Mouse (Mus musculus) heart, embryonic 11.5 days (tissue): ENCODE data around the gene Cyb5r1. TPM values are rescaled to one million over a fixed set of nuclear protein-coding genes. Genes with fewer than 3 reads are reported as not detected.
A peak's percentile ranks its signal among the peaks of the same experiment; 100 is the strongest.

Experiments
- ATAC-seq: fragments of 200-750 bp; cut with Nextera tagmentation; replicated peaks from 2 replicates; pipeline ENCODE4 v1.8.0; 2017; ENCODE audit warnings: moderate library complexity; ENCODE audit not compliant: insufficient number of reproducible peaks, low FRiP score, low TSS enrichment
- H3K27ac ChIP-seq: fragments of 300-500 bp; sonication (generic); 2 replicates; pipeline ENCODE4 v1.5.1; 2014; ENCODE audit warnings: mild to moderate bottlenecking, low read depth, low read length
- H3K27me3 ChIP-seq: fragments of 300-500 bp; sonication (generic); 2 replicates; pipeline ENCODE4 v1.6.1; 2014; ENCODE audit warnings: mild to moderate bottlenecking, low read length, mixed read lengths; ENCODE audit not compliant: control insufficient read depth, insufficient read depth
- H3K36me3 ChIP-seq: fragments of 300-500 bp; sonication (generic); 2 replicates; pipeline ENCODE4 v1.6.1; 2014; ENCODE audit warnings: mild to moderate bottlenecking, low read length, moderate library complexity, mixed read lengths; ENCODE audit not compliant: control insufficient read depth, insufficient read depth
- H3K4me1 ChIP-seq: fragments of 300-500 bp; sonication (generic); 2 replicates; pipeline ENCODE4 v1.6.1; 2014; ENCODE audit warnings: low read length; ENCODE audit not compliant: control insufficient read depth, insufficient read depth
- H3K4me2 ChIP-seq: fragments of 300-500 bp; sonication (generic); 2 replicates; pipeline ENCODE4 v1.6.1; 2014; ENCODE audit warnings: mild to moderate bottlenecking, moderate library complexity
- H3K4me3 ChIP-seq: fragments of 300-500 bp; sonication (generic); 2 replicates; pipeline ENCODE4 v1.5.1; 2014; ENCODE audit warnings: low read depth, low read length
- H3K9ac ChIP-seq: fragments of 300-500 bp; sonication (generic); 2 replicates; pipeline ENCODE4 v1.6.1; 2014; ENCODE audit warnings: mild to moderate bottlenecking, low read depth, low read length, moderate library complexity
- H3K9me3 ChIP-seq: fragments of 300-500 bp; sonication (generic); replicated peaks from 2 replicates; pipeline ENCODE4 v1.6.1; 2016; ENCODE audit warnings: low read length; ENCODE audit not compliant: control insufficient read depth
- WGBS: fragments of 180-500 bp; shearing (Covaris S2); extraction: QIAGEN DNeasy Blood & Tissue Kit; methylation state at CpG from one replicate; pipeline ENCODE4 v1.1.7; 2014; ENCODE audit not compliant: insufficient replicate concordance; 5-methylcytosine and 5-hydroxymethylcytosine counted together
- polyA plus RNA-seq: library from polyadenylated mRNA; unstranded; fragments of >200 nt; fragmentation: Nextera tagmentation; extraction: Ambion mirVana; gene quantifications from 2 replicates; pipeline ENCODE4 v1.2.1, GENCODE M21; 2014

Cyb5r1 gene
- 35.2 and 36.9 TPM in 2 replicates for polyA plus RNA-seq

- WGBS = 2% methylated on average over 43 of the region's 43 CpGs
These were observed at the start of gene Cyb5r1 for GRCm38 (mm10) chr1:134405509-134406413. Cyb5r1 (plus strand) TSS chr1:134405559.

GRCm38 (mm10) chr1:134357461-134357860 lies 47.9 kb upstream of the Cyb5r1 start:
- Histone ChIP-seq H3K4me3 (no peak overlapping the region), H3K9me3 (no peaks in the 10 kb centered on the region), H3K27me3 (no peaks in the 10 kb centered on the region), H3K9ac (no peak overlapping the region), H3K36me3 (peaks cover 21% of the 10 kb centered on the region), H3K4me1 (peaks cover 3% of the 10 kb centered on the region; the same call in 1 of the 2 replicates), H3K4me2 (no peak overlapping the region), H3K27ac (no peak overlapping the region)
- WGBS = 84% methylated on average over 4 of the region's 4 CpGs
- no peak for ATAC-seq

More at GRCm38 (mm10) chr1:134405509-134406413, at the start of gene Cyb5r1:
- Histone ChIP-seq H3K4me2 (peak within 1 kb of the TSS; percentile 78), H3K36me3 (peaks cover 12% of the 10 kb centered on the region; the same call in 1 of the 2 replicates), H3K4me3 (peak within 1 kb of the TSS; percentile 81), H3K9ac (peak within 1 kb of the TSS; percentile 79), H3K27ac (peak within 1 kb of the TSS; percentile 4; the same call in 1 of the 2 replicates), H3K27me3 (no peaks in the 10 kb centered on the region), H3K4me1 (peaks cover 6% of the 10 kb centered on the region), H3K9me3 (no peaks in the 10 kb centered on the region)
- peak; percentile 99 for ATAC-seq

- 72% methylated on average over 7 of the region's 7 CpGs for WGBS
- no peaks in the 10 kb centered on the region for H3K9me3 ChIP-seq
- H3K4me1 ChIP-seq = peaks cover 3% of the 10 kb centered on the region; the same call in 1 of the 2 replicates
- H3K4me2 ChIP-seq = peak overlapping the region; percentile 84
- H3K36me3 ChIP-seq = peaks cover 13% of the 10 kb centered on the region
- peak overlapping the region; percentile 93 for H3K9ac ChIP-seq
- no peak overlapping the region for H3K27ac ChIP-seq
- peak overlapping the region; percentile 93 for H3K4me3 ChIP-seq
- no peaks in the 10 kb centered on the region for H3K27me3 ChIP-seq
- no peak for ATAC-seq
These were observed 44.7 kb upstream of the Cyb5r1 start for GRCm38 (mm10) chr1:134360656-134361055.

GRCm38 (mm10) chr1:134361195-134361856 lies 44.0 kb upstream of the Cyb5r1 start:
- Histone ChIP-seq H3K9ac (peak overlapping the region; percentile 93), H3K4me2 (peak overlapping the region; percentile 84), H3K4me3 (peak overlapping the region; percentile 93), H3K27ac (peak overlapping the region; percentile 71), H3K36me3 (peaks cover 10% of the 10 kb centered on the region), H3K9me3 (no peaks in the 10 kb centered on the region), H3K27me3 (no peaks in the 10 kb centered on the region), H3K4me1 (peaks cover 3% of the 10 kb centered on the region; the same call in 1 of the 2 replicates)
- peak; percentile 85 for ATAC-seq
- 1% methylated on average over 43 of the region's 44 CpGs for WGBS

- 0% methylated on average over 36 of the region's 38 CpGs for WGBS
- peaks cover 9% of the 10 kb centered on the region for H3K36me3 ChIP-seq
These were observed 43.5 kb upstream of the Cyb5r1 start, which contains the start of gene Tmem183a for GRCm38 (mm10) chr1:134361857-134362212. Tmem183a (minus strand) TSS chr1:134361979.

GRCm38 (mm10) chr1:134363194-134363593 lies 42.2 kb upstream of the Cyb5r1 start:
- no peaks in the 10 kb centered on the region for H3K27me3 ChIP-seq
- H3K4me2 ChIP-seq = no peak overlapping the region
- peaks cover 3% of the 10 kb centered on the region; the same call in 1 of the 2 replicates for H3K4me1 ChIP-seq

More at GRCm38 (mm10) chr1:134361857-134362212, 43.5 kb upstream of the Cyb5r1 start, which contains the start of gene Tmem183a:
- Histone ChIP-seq H3K27ac (peak within 1 kb of the TSS; percentile 71), H3K4me1 (peaks cover 3% of the 10 kb centered on the region; the same call in 1 of the 2 replicates), H3K4me3 (peak within 1 kb of the TSS; percentile 93), H3K4me2 (peak within 1 kb of the TSS; percentile 84), H3K9ac (peak within 1 kb of the TSS; percentile 93), H3K9me3 (no peaks in the 10 kb centered on the region), H3K27me3 (no peaks in the 10 kb centered on the region)
- ATAC-seq = peak; percentile 96

GRCm38 (mm10) chr1:134365491-134365890 lies 39.9 kb upstream of the Cyb5r1 start:
- 57% methylated on average over 5 of the region's 5 CpGs for WGBS
- no peak overlapping the region for H3K27ac ChIP-seq
- ATAC-seq = no peak

More at GRCm38 (mm10) chr1:134363194-134363593, 42.2 kb upstream of the Cyb5r1 start:
- ATAC-seq = no peak
- H3K9ac ChIP-seq = no peak overlapping the region
- no peak overlapping the region for H3K4me3 ChIP-seq
- H3K9me3 ChIP-seq = no peaks in the 10 kb centered on the region
- WGBS = 77% methylated on average over 4 of the region's 4 CpGs
- H3K36me3 ChIP-seq = peaks cover 9% of the 10 kb centered on the region
- H3K27ac ChIP-seq = no peak overlapping the region

GRCm38 (mm10) chr1:134368777-134369337 lies 36.5 kb upstream of the Cyb5r1 start:
- ATAC-seq = no peak
- H3K9ac ChIP-seq = no peak overlapping the region
- H3K4me3 ChIP-seq = no peak overlapping the region
- no peaks in the 10 kb centered on the region for H3K27me3 ChIP-seq
- H3K36me3 ChIP-seq = no peaks in the 10 kb centered on the region
- H3K4me2 ChIP-seq = no peak overlapping the region
- H3K27ac ChIP-seq = no peak overlapping the region
- WGBS = 47% methylated on average over 9 of the region's 9 CpGs
- H3K4me1 ChIP-seq = no peaks in the 10 kb centered on the region
- no peaks in the 10 kb centered on the region; the same call in 1 of the 2 replicates for H3K9me3 ChIP-seq

More at GRCm38 (mm10) chr1:134365491-134365890, 39.9 kb upstream of the Cyb5r1 start:
- no peaks in the 10 kb centered on the region for H3K36me3 ChIP-seq
- H3K4me1 ChIP-seq = peaks cover 3% of the 10 kb centered on the region; the same call in 1 of the 2 replicates
- H3K4me2 ChIP-seq = no peak overlapping the region
- no peaks in the 10 kb centered on the region; the same call in 1 of the 2 replicates for H3K9me3 ChIP-seq
- H3K9ac ChIP-seq = no peak overlapping the region
- H3K4me3 ChIP-seq = no peak overlapping the region
- H3K27me3 ChIP-seq = no peaks in the 10 kb centered on the region
